Mouse (Mus musculus): Measurements from ENCODE around the gene Stx2.

The Stx2 gene

GRCm38 (mm10) chr5:128953278-128954070 is 54.9 kb downstream of the Stx2 start, which contains the start of gene Rimbp2:
TSS of gene Rimbp2 (minus strand) at chr5:128953486.
- DNase-seq (ENCODE audit: low read depth, low spot score), result peak; percentile 62

- no peak for DNase-seq (ENCODE audit: low read depth, low spot score)
These were observed 55.8 kb downstream of the Stx2 start for GRCm38 (mm10) chr5:128952291-128953195.

DNA sequence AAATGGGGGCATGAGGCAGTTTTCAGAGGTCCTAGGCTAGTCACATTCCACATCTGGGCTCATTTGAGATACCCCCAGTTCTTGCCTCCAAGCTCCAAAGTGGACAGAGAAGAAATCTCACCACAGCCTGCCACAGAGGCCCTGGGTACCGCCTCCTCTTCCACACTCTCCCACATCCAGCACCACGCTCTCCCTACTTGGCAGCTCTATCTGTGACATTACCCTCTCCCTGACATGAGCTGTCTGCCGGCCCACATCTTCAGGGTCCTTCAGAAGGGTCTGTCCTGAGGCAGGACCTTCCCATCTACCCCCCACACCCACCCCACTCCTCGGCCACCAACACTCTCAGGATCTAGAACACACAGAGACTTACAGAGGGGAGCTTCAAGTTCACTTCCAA is 56.9 kb downstream of the Stx2 start:
- DNase-seq (ENCODE audit: low read depth, low spot score), result no peak

DNA sequence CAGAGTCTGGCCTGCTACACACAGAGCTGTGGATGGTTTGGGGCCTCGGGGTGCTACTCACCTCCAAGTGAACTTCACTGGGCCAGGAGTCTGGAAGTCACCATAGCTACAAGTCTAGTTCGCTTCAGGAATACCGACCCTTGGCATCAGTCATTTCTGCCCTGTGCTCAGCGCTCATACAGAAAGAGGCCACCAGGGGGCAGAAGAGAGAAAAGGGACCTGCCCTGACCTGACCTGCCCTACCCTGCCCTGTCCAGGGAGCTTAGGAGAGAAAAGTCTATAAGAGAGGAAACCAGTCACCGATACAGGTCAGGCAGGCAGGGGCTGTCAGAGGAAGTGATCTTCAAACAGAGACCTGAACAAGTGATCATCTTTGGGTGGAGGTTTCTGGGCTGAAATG is 61.3 kb downstream of the Stx2 start:
- DNase-seq (ENCODE audit: low read depth, low spot score), result no peak

DNA sequence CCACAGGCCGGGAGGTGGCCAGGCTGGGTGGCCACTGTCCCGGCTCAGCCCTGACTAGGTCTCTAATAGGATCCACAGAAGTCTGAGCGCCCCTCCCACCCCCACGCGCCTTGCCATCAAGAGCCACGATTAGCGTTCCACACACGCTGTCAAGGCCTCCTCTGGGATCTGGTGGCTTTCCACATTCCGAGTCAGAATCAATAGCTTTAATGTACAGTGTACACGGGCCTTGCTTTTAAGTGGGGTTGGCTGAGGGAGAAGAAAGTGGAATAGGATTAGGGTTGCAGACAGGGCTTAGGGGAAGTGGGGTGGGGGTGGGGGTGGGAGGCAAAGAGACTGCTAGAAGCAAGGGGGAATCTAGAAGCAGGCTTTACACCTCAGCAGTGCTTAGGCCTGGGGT is 67.9 kb downstream of the Stx2 start:
- no peak for DNase-seq (ENCODE audit: low read depth, low spot score)

GRCm38 (mm10) chr5:128935359-128935899 is 72.9 kb downstream of the Stx2 start:
- no peak for DNase-seq (ENCODE audit: low read depth, low spot score)

All from retina, postnatal 7 days (tissue).